Mouse (Mus musculus): Measurements from ENCODE around the gene Cmtm7. TPM values are rescaled to one million over a fixed set of nuclear protein-coding genes. Genes with fewer than 3 reads are reported as not detected.
A peak's percentile ranks its signal among the peaks of the same experiment; 100 is the strongest.

The Cmtm7 gene
- polyA plus RNA-seq, 1 experiment from 2014 or later = 19.1 TPM

DNA sequence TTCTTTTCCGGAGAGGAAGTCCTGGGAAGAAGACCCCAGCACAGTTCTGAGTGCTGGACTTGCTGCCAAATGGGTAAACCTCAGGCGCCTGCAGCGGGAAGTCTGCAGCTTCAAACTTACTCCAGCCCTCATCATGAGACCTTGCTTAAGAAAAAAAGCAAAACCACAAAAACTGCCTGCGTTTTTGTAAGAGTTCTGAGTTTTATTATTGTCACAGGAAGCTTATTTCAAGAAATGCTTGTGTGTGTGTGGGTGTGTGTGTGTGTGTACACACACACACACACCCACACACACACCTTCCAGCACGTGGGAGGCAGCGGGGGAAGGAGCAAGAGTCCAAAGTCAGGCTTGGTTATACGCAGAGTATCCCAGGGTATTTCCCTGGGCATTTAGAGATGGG lies 23.4 kb downstream of the Cmtm7 start:
- no peaks in the 10 kb centered on the region for H3K9me3 ChIP-seq
- 0 out of 2 replicates have a peak, but pooled peaks cover 3% of the 10 kb centered on the region for H3K27me3 ChIP-seq
- 81% methylated on average over 7 of the region's 7 CpGs for WGBS
- no peak overlapping the region for H3K9ac ChIP-seq
- no peak overlapping the region for H3K27ac ChIP-seq
- H3K4me3 ChIP-seq = no peak overlapping the region
- H3K36me3 ChIP-seq = no peaks in the 10 kb centered on the region
- peaks cover 4% of the 10 kb centered on the region for H3K4me1 ChIP-seq (replicated peaks)
- H3K4me2 ChIP-seq = no peak overlapping the region
- no peak for ATAC-seq (ENCODE audit: low FRiP score)

- H3K4me2 ChIP-seq = peak overlapping the region; percentile 58
- peak overlapping the region; percentile 55 for H3K27ac ChIP-seq
- ATAC-seq (ENCODE audit: low FRiP score) = peak; percentile 83
- H3K4me1 ChIP-seq (replicated peaks) = peaks cover 12% of the 10 kb centered on the region
- H3K9ac ChIP-seq = peak overlapping the region; percentile 67
- H3K9me3 ChIP-seq = no peaks in the 10 kb centered on the region
- 4% methylated on average over 36 of the region's 36 CpGs for WGBS
- no peaks in the 10 kb centered on the region for H3K27me3 ChIP-seq
- peaks cover 17% of the 10 kb centered on the region for H3K36me3 ChIP-seq
- peak overlapping the region; percentile 39 for H3K4me3 ChIP-seq
Observed at GRCm38 (mm10) chr9:114752863-114753484, 28.7 kb downstream of the Cmtm7 start.

GRCm38 (mm10) chr9:114752311-114752710 lies 29.3 kb downstream of the Cmtm7 start:
- no peaks in the 10 kb centered on the region for H3K9me3 ChIP-seq
- peaks cover 12% of the 10 kb centered on the region for H3K4me1 ChIP-seq (replicated peaks)
- H3K27me3 ChIP-seq = no peaks in the 10 kb centered on the region
- peak overlapping the region; percentile 58 for H3K4me2 ChIP-seq
- no peak for ATAC-seq (ENCODE audit: low FRiP score)
- peak overlapping the region; percentile 55 for H3K27ac ChIP-seq
- 75% methylated on average over 9 of the region's 9 CpGs for WGBS
- H3K4me3 ChIP-seq = peak overlapping the region; percentile 39; the same call in 1 of the 2 replicates
- H3K36me3 ChIP-seq = peaks cover 24% of the 10 kb centered on the region
- peak overlapping the region; percentile 67; the same call in 1 of the 2 replicates for H3K9ac ChIP-seq

DNA sequence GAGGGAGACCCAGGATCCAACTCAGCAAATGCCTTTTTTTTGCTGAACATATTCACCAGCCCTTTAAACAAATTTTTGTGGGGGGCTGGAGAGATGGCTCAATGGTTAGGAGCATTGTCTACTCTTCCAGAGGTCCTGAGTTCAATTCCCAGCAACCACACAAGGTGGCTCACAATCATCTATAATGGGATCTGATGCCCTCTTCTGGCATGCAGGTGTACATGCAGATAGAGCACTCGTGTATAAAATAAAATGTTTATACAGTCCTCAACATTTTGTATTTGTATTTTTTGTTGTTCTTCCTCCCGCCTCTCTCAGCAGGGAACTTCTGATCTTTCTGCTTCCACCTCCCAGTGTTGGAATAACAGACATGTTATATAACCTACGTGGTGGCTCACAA lies 30.1 kb downstream of the Cmtm7 start:
- Histone ChIP-seq H3K27ac (no peak overlapping the region), H3K4me3 (no peak overlapping the region), H3K9ac (no peak overlapping the region), H3K27me3 (no peaks in the 10 kb centered on the region), H3K4me2 (no peak overlapping the region), H3K36me3 (peaks cover 31% of the 10 kb centered on the region), H3K9me3 (no peaks in the 10 kb centered on the region), H3K4me1 (replicated peaks) (peaks cover 12% of the 10 kb centered on the region)
- WGBS = 79% methylated on average over 3 of the region's 3 CpGs
- no peak for ATAC-seq (ENCODE audit: low FRiP score)

- 87% methylated on average over 12 of the region's 12 CpGs for WGBS
- Histone ChIP-seq H3K9me3 (no peaks in the 10 kb centered on the region), H3K36me3 (peaks cover 35% of the 10 kb centered on the region), H3K27ac (no peak overlapping the region), H3K4me2 (no peak overlapping the region), H3K9ac (no peak overlapping the region), H3K4me3 (no peak overlapping the region), H3K4me1 (replicated peaks) (peaks cover 4% of the 10 kb centered on the region; the same call in 1 of the 2 replicates), H3K27me3 (no peaks in the 10 kb centered on the region)
- ATAC-seq (ENCODE audit: low FRiP score) = no peak
Observed at GRCm38 (mm10) chr9:114747466-114747865, 34.2 kb downstream of the Cmtm7 start.

GRCm38 (mm10) chr9:114747012-114747411 lies 34.6 kb downstream of the Cmtm7 start:
- no peak for ATAC-seq (ENCODE audit: low FRiP score)
- Histone ChIP-seq H3K4me3 (no peak overlapping the region), H3K27ac (no peak overlapping the region), H3K4me2 (no peak overlapping the region), H3K9ac (no peak overlapping the region), H3K36me3 (peaks cover 38% of the 10 kb centered on the region), H3K4me1 (replicated peaks) (no peaks in the 10 kb centered on the region; the same call in 1 of the 2 replicates), H3K9me3 (no peaks in the 10 kb centered on the region), H3K27me3 (no peaks in the 10 kb centered on the region)
- WGBS = 86% methylated on average over 10 of the region's 10 CpGs

GRCm38 (mm10) chr9:114745654-114746053 lies 36.0 kb downstream of the Cmtm7 start:
- H3K36me3 ChIP-seq = peaks cover 40% of the 10 kb centered on the region
- H3K4me3 ChIP-seq = no peak overlapping the region
- no peak overlapping the region for H3K27ac ChIP-seq
- no peaks in the 10 kb centered on the region; the same call in 1 of the 2 replicates for H3K4me1 ChIP-seq (replicated peaks)
- WGBS = 94% methylated on average over 4 of the region's 4 CpGs
- no peak overlapping the region for H3K9ac ChIP-seq
- H3K27me3 ChIP-seq = no peaks in the 10 kb centered on the region
- no peak for ATAC-seq (ENCODE audit: low FRiP score)
- no peaks in the 10 kb centered on the region for H3K9me3 ChIP-seq
- H3K4me2 ChIP-seq = no peak overlapping the region

DNA sequence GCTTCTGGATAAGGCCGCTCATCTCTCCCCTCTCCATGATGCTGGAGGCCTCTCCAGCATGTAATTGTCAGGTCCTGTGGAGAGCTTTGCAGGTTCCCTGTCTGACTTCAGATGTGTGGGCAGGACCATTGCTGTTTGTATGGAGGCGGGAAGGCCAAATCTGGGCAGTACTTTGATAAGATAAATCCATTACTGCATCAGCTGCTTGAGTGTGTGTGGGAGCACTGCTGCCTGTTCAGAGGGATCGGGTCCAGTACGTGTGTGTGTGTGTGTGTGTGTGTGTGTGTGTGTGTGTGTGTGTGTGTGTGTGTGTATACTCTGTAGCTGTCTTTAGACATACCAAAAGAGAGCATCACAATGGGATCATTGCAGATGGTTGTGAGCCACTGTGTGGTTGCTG lies 36.5 kb downstream of the Cmtm7 start:
- Histone ChIP-seq H3K4me1 (replicated peaks) (no peaks in the 10 kb centered on the region; the same call in 1 of the 2 replicates), H3K9ac (no peak overlapping the region), H3K36me3 (peaks cover 36% of the 10 kb centered on the region), H3K4me2 (no peak overlapping the region), H3K4me3 (no peak overlapping the region), H3K27ac (no peak overlapping the region), H3K27me3 (no peaks in the 10 kb centered on the region), H3K9me3 (no peaks in the 10 kb centered on the region)
- WGBS = 84% methylated on average over 4 of the region's 4 CpGs
- ATAC-seq (ENCODE audit: low FRiP score) = no peak

- no peaks in the 10 kb centered on the region for H3K27me3 ChIP-seq
- no peak for ATAC-seq (ENCODE audit: low FRiP score)
- no peak overlapping the region for H3K4me2 ChIP-seq
- H3K9me3 ChIP-seq = no peaks in the 10 kb centered on the region
- H3K36me3 ChIP-seq = peaks cover 25% of the 10 kb centered on the region
- H3K4me1 ChIP-seq (replicated peaks) = no peaks in the 10 kb centered on the region; the same call in 1 of the 2 replicates
- WGBS = 91% methylated on average over 2 of the region's 2 CpGs
- no peak overlapping the region for H3K4me3 ChIP-seq
- no peak overlapping the region for H3K9ac ChIP-seq
- no peak overlapping the region for H3K27ac ChIP-seq
Observed at GRCm38 (mm10) chr9:114742731-114743130, 38.9 kb downstream of the Cmtm7 start.

DNA sequence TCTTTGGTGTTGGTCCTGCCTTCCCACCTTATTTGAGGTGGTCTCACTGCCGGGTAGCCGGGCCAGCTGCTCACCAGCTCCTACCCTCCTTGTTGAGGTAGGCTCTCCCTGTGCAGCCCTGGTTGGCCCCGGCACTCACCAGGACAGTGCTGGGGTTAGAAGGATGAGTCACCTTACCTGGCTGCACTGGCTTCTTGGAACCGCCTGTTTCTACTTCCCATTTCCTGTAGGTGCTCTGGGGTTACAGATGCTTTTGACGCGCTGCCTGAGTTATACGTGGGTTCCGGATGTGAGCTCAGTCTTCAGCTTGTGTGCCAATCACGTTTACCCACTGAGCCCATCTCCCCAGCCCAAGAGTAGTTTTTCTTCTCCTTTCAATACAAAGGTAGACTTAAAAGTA lies 41.3 kb downstream of the Cmtm7 start:
- no peak overlapping the region for H3K4me3 ChIP-seq
- no peaks in the 10 kb centered on the region for H3K9me3 ChIP-seq
- WGBS = 95% methylated on average over 9 of the region's 9 CpGs
- H3K27me3 ChIP-seq = no peaks in the 10 kb centered on the region
- H3K36me3 ChIP-seq = peaks cover 10% of the 10 kb centered on the region
- ATAC-seq (ENCODE audit: low FRiP score) = no peak
- no peak overlapping the region for H3K27ac ChIP-seq
- peaks cover 3% of the 10 kb centered on the region; the same call in 1 of the 2 replicates for H3K4me1 ChIP-seq (replicated peaks)
- H3K4me2 ChIP-seq = no peak overlapping the region
- no peak overlapping the region for H3K9ac ChIP-seq

DNA sequence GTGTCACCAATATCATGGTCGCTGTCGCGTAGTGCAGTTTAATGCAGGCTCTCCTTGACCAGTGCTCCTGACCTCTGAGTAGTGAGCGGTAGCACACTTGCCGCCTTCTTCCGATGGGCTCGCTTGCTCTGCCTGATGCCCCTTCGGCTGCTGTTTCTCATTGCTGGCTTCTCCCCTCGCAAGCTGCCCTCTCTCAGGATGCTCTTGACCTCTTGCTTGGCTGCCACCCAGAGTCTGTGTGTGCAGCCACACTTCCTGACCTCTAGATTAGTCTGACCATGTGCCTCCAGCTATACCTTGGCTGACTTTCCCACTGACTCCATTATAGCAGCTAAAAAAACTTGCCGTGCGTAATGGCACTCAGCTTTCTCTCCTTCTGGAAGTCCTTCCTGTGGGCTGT lies 45.2 kb downstream of the Cmtm7 start:
- ATAC-seq (ENCODE audit: low FRiP score) = no peak

DNA sequence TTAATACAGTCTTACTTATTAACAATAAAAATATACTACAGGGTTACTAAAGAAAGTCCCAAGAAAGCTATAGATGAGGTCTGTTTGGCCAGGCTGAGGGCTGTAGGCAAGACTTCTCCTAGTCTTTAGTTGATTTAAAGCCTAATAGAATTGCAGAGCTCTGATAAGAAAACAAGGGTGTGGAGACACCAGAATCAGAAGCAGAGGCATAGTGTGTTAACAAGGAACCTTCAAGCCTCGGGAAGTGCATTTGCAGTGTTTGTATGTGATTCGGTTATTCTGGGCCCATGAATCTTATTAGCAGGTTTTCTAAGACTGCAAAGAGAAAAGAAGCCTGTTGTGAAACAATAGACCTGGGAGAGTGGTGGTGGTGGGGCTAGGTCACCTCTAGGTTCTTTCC lies 48.4 kb downstream of the Cmtm7 start:
- Histone ChIP-seq H3K4me3 (no peak overlapping the region), H3K27me3 (no peaks in the 10 kb centered on the region), H3K27ac (no peak overlapping the region), H3K9ac (no peak overlapping the region), H3K36me3 (no peaks in the 10 kb centered on the region), H3K9me3 (no peaks in the 10 kb centered on the region), H3K4me2 (no peak overlapping the region), H3K4me1 (replicated peaks) (peaks cover 31% of the 10 kb centered on the region)
- no peak for ATAC-seq (ENCODE audit: low FRiP score)
- WGBS = 82% methylated on average over 2 of the region's 2 CpGs

More for the DNA sequence above, 45.2 kb downstream of the Cmtm7 start:
- Histone ChIP-seq H3K4me3 (no peak overlapping the region), H3K4me2 (no peak overlapping the region), H3K36me3 (peaks cover 6% of the 10 kb centered on the region), H3K9me3 (no peaks in the 10 kb centered on the region), H3K9ac (no peak overlapping the region), H3K27ac (no peak overlapping the region; the same call in 1 of the 2 replicates), H3K4me1 (replicated peaks) (peaks cover 31% of the 10 kb centered on the region), H3K27me3 (no peaks in the 10 kb centered on the region)
- 84% methylated on average over 11 of the region's 11 CpGs for WGBS
